Mouse (Mus musculus): ENCODE measurements around the gene 4933402N03Rik.

- TF ChIP-seq POLR2A (IDR thresholded peaks at IDR 0.05; ENCODE audit: extremely low read depth, insufficient read depth, low read length) (no peak), CTCF (IDR thresholded peaks at IDR 0.05; ENCODE audit: extremely low read depth, insufficient read depth, low read length) (peak; percentile 59)
Measured at GRCm38 (mm10) chr7:131122210-131122807, 23.8 kb downstream of the 4933402N03Rik start.
